Mouse (Mus musculus): ENCODE data around the gene Ypel5.

GRCm38 (mm10) chr17:72796506-72796905, 39.7 kb upstream of the Ypel5 start:
- TF ChIP-seq POLR2A (IDR thresholded peaks at IDR 0.05; ENCODE audit: extremely low read depth, insufficient read depth, low read length) = no peak
- no peak for TF ChIP-seq CTCF (IDR thresholded peaks at IDR 0.05; ENCODE audit: extremely low read depth, insufficient read depth, low read length)
